8 mouse cellular contexts compared by ENCODE assay signal in genomic region chr4:16254544-16254943, GRCm38 (mm10).
A peak's percentile ranks its signal among the peaks of the same experiment; 100 is the strongest.
DNase-seq lines count a peak whose midpoint lies in the region; ATAC-seq and TF ChIP-seq lines count a peak whose summit lies in the region.

No protein-coding gene starts in this region.

- H3K36me3 ChIP-seq in MEL (ENCODE audit: control insufficient read depth in 1 of 2, insufficient read depth in 2 of 2, low read length in 2 of 2) = no peaks in the 10 kb centered on the region
- H3K36me3 ChIP-seq in forebrain, postnatal 0 days (ENCODE audit: insufficient read depth) = no peaks in the 10 kb centered on the region

- peak; percentile 49 to 71 (median 61); a peak in 5 of 6 replicates for TF ChIP-seq CTCF in MEL (IDR thresholded peaks at IDR 0.05 in 2 of 3, conservative IDR thresholded peaks at IDR 0.05 in 1 of 3; ENCODE audit: control insufficient read depth in 1 of 3, insufficient read depth in 1 of 3, low read depth in 2 of 3, low read length in 3 of 3, poor library complexity in 1 of 3, severe bottlenecking in 1 of 3)
- TF ChIP-seq CTCF in forebrain, postnatal 0 days (IDR thresholded peaks at IDR 0.05; ENCODE audit: low read depth) = peak; percentile 86

- peak; percentile 71; the same call in 1 of the 2 replicates for ATAC-seq in forebrain, postnatal 0 days

- H3K9ac ChIP-seq in MEL (ENCODE audit: control insufficient read depth, low read depth, low read length, poor library complexity, severe bottlenecking) = no peak overlapping the region
- no peak overlapping the region for H3K9ac ChIP-seq in forebrain, postnatal 0 days

- no peak for TF ChIP-seq EP300 in MEL (IDR thresholded peaks at IDR 0.05; ENCODE audit: low read depth in 1 of 2, low read length in 2 of 2)

- peak; percentile 88 for TF ChIP-seq RAD21 in MEL (IDR thresholded peaks at IDR 0.05; ENCODE audit: low read depth, low read length)

- H3K27ac ChIP-seq in MEL (ENCODE audit: control insufficient read depth, low read depth, low read length) = no peak overlapping the region
- H3K27ac ChIP-seq in forebrain, postnatal 0 days (ENCODE audit: low read depth, low read length) = no peak overlapping the region

- no peaks in the 10 kb centered on the region for H3K4me1 ChIP-seq in MEL (ENCODE audit: control insufficient read depth in 1 of 2, insufficient read depth in 2 of 2, low read length in 2 of 2)
- no peaks in the 10 kb centered on the region for H3K4me1 ChIP-seq in forebrain, postnatal 0 days (ENCODE audit: insufficient read depth)

- H3K79me2 ChIP-seq in MEL (ENCODE audit: control insufficient read depth, insufficient read depth, low read length, poor library complexity) = no peaks in the 10 kb centered on the region

- intact Hi-C loops in left cerebral cortex, postnatal 14 days (cut with DNase I) = no loop called here
- intact Hi-C loops in left cerebral cortex, postnatal 36 days (cut with DNase I) = no loop called here

- TF ChIP-seq POLR2A in MEL (IDR thresholded peaks at IDR 0.05; ENCODE audit: control insufficient read depth in 1 of 2, insufficient read depth in 1 of 2, low read depth in 1 of 2, low read length in 2 of 2, poor library complexity in 1 of 2) = no peak

- no peaks in the 10 kb centered on the region; a peak in 1 of 4 replicates for H3K27me3 ChIP-seq in MEL (ENCODE audit: control insufficient read depth in 1 of 2, insufficient read depth in 2 of 2, low read length in 2 of 2)
- H3K27me3 ChIP-seq in forebrain, postnatal 0 days (ENCODE audit: insufficient read depth, low read length) = no peaks in the 10 kb centered on the region

- peak; percentile 5 for DNase-seq in cerebellum, adult 9-11 months
- no peak for DNase-seq in cerebellum, postnatal 4 days (ENCODE audit: low spot score in 2 of 2)
- peak; percentile 31 to 38 for DNase-seq in left cerebral cortex, postnatal 14 days (ENCODE audit: low spot score in 2 of 2)
- no peak for DNase-seq in left cerebral cortex, postnatal 36 days (ENCODE audit: low spot score in 2 of 2)
- peak; percentile 55 for DNase-seq in MEL (ENCODE audit: low read depth, low spot score)
- DNase-seq in forebrain, postnatal 0 days = peak; percentile 70
- peak; percentile 27 for DNase-seq in right cerebral cortex, postnatal 4 days
- no peak for DNase-seq in urinary bladder, postnatal 25 days (ENCODE audit: low spot score)

- no peaks in the 10 kb centered on the region for H3K9me3 ChIP-seq in MEL (replicated peaks; ENCODE audit: insufficient read depth, low read length)
- no peaks in the 10 kb centered on the region for H3K9me3 ChIP-seq in forebrain, postnatal 0 days (ENCODE audit: low read length)

- 11% methylated on average over 4 of the region's 4 CpGs for WGBS in forebrain, postnatal 0 days

- H3K4me3 ChIP-seq in MEL (ENCODE audit: control insufficient read depth in 1 of 2, insufficient read depth in 1 of 2, low read depth in 2 of 2, low read length in 2 of 2) = no peak overlapping the region
- no peak overlapping the region for H3K4me3 ChIP-seq in forebrain, postnatal 0 days (ENCODE audit: low read depth, low read length)

- H3K4me2 ChIP-seq in forebrain, postnatal 0 days (ENCODE audit: low read depth) = no peak overlapping the region

TF ChIP-seq in MEL, 35 proteins besides CTCF, POLR2A, EP300 and RAD21:
- TF ChIP-seq TBP (IDR thresholded peaks at IDR 0.05; ENCODE audit: low read depth, low read length) (no peak), KAT2A (conservative IDR thresholded peaks at IDR 0.05; ENCODE audit: low read depth, low read length) (no peak), ZC3H11A (IDR thresholded peaks at IDR 0.05; ENCODE audit: low read depth, low read length) (peak; percentile 74), SMC3 (IDR thresholded peaks at IDR 0.05; ENCODE audit: low read depth, low read length) (peak; percentile 76), MAFK (IDR thresholded peaks at IDR 0.05; ENCODE audit: borderline replicate concordance, low read depth, low read length) (no peak), MEF2A (IDR thresholded peaks at IDR 0.05; ENCODE audit: extremely low read depth, insufficient replicate concordance, low read depth, low read length, poor library complexity, severe bottlenecking) (no peak)

Comparison
In these comparisons a context has a peak if more than half of its experiments do, and no peak if none do; other contexts are left out.
1. DNase-seq: peak in cerebellum, adult 9-11 months (single experiment), left cerebral cortex, postnatal 14 days (2 of 2), MEL (single experiment), forebrain, postnatal 0 days (single experiment) and right cerebral cortex, postnatal 4 days (single experiment); none in cerebellum, postnatal 4 days (0 of 2), left cerebral cortex, postnatal 36 days (0 of 2) and urinary bladder, postnatal 25 days (single experiment).